Mouse (Mus musculus) forebrain, postnatal 0 days (tissue): ENCODE results near the gene Map4. TPM values are rescaled to one million over a fixed set of nuclear protein-coding genes. Genes with fewer than 3 reads are reported as not detected.

Source experiments
- ATAC-seq: fragments of 200-750 bp; cut with Nextera tagmentation; 2 replicates; pipeline ENCODE4 v1.8.0; 2017; ENCODE audit warnings: mild to moderate bottlenecking, moderate library complexity
- DNase-seq: peaks from one replicate; pipeline ENCODE4 v3.0.0-alpha.2; 2015
- H3K27ac ChIP-seq: fragments of 300-500 bp; sonication (generic); 2 replicates; pipeline ENCODE4 v1.5.1; 2014; ENCODE audit warnings: low read depth, mild to moderate bottlenecking, antibody characterized with exemption, low read length, moderate library complexity, mixed read lengths
- H3K27me3 ChIP-seq: fragments of 300-500 bp; sonication (generic); 2 replicates; pipeline ENCODE4 v1.6.1; 2014; ENCODE audit warnings: mild to moderate bottlenecking, low read length, mixed read lengths; ENCODE audit not compliant: insufficient read depth
- H3K36me3 ChIP-seq: fragments of 300-500 bp; sonication (generic); 2 replicates; pipeline ENCODE4 v1.6.1; 2014; ENCODE audit warnings: mild to moderate bottlenecking, moderate library complexity; ENCODE audit not compliant: insufficient read depth
- H3K4me1 ChIP-seq: fragments of 300-500 bp; sonication (generic); 2 replicates; pipeline ENCODE4 v1.6.1; 2014; ENCODE audit warnings: antibody characterized with exemption; ENCODE audit not compliant: insufficient read depth
- H3K4me2 ChIP-seq: fragments of 300-500 bp; sonication (generic); 2 replicates; pipeline ENCODE4 v1.6.1; 2014; ENCODE audit warnings: low read depth, mild to moderate bottlenecking, moderate library complexity
- H3K4me3 ChIP-seq: fragments of 300-500 bp; sonication (generic); 2 replicates; pipeline ENCODE4 v1.5.1; 2014; ENCODE audit warnings: low read depth, low read length, mixed read lengths
- H3K9ac ChIP-seq: fragments of 300-500 bp; sonication (generic); 2 replicates; pipeline ENCODE4 v1.6.1; 2014; ENCODE audit warnings: mild to moderate bottlenecking
- H3K9me3 ChIP-seq: fragments of 300-500 bp; sonication (generic); 2 replicates; pipeline ENCODE4 v1.6.1; 2016; ENCODE audit warnings: low read length
- CTCF ChIP-seq: sonication (generic); IDR thresholded peaks from 2 replicates; pipeline ENCODE4 v1.5.1; 2016; ENCODE audit warnings: antibody characterized with exemption, control low read depth, low read depth
- WGBS: fragments of 180-500 bp; shearing (Covaris S2); extraction: QIAGEN DNeasy Blood & Tissue Kit; methylation state at CpG from one replicate; pipeline ENCODE4 v1.1.7; 2014; 5-methylcytosine and 5-hydroxymethylcytosine counted together
- polyA plus RNA-seq: library from polyadenylated mRNA; unstranded; fragments of >200 nt; fragmentation: Nextera tagmentation; extraction: Ambion mirVana; gene quantifications from 2 replicates; pipeline ENCODE4 v1.2.1, GENCODE M21; 2015
- total RNA-seq: library from RNA; depleted of rRNA; stranded (reverse); fragments of >200 nt; gene quantifications from 2 replicates; pipeline ENCODE4 v1.2.3, GENCODE M21; 2014

The Map4 gene
- total and polyA plus RNA-seq, 2 experiments from 2014 or later: 201 to 237 TPM

DNA sequence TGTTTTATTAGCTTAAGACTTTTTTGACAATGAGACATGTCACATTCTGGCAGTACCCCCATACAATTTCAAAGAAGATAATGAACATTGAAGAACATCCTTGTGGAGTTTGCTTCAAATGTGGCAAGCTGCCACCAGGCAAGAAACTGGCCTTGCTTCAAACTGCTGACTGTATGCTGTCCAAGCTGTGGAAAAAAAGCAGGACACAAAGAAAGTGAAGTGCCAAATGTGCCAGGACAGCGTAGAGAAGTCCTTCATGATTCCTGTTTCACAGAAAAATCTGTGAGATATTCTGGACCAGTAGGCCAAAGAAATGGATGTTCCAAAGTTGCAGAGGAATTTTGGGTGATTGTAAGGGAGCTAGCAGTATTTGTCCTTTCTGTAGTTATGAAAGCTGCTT, 57.8 kb downstream of the Map4 start:
- no peak for TF ChIP-seq CTCF
- WGBS: 46% methylated on average over 1 of the region's 1 CpGs
- H3K27ac ChIP-seq: no peak overlapping the region
- H3K4me1 ChIP-seq: no peaks in the 10 kb centered on the region
- DNase-seq (peak; percentile 31), ATAC-seq (no peak)
- no peaks in the 10 kb centered on the region for H3K36me3 ChIP-seq
- H3K4me3 ChIP-seq: no peak overlapping the region
- H3K4me2 ChIP-seq: no peak overlapping the region
- no peak overlapping the region for H3K9ac ChIP-seq
- H3K9me3 ChIP-seq: no peaks in the 10 kb centered on the region
- H3K27me3 ChIP-seq: no peaks in the 10 kb centered on the region

DNA sequence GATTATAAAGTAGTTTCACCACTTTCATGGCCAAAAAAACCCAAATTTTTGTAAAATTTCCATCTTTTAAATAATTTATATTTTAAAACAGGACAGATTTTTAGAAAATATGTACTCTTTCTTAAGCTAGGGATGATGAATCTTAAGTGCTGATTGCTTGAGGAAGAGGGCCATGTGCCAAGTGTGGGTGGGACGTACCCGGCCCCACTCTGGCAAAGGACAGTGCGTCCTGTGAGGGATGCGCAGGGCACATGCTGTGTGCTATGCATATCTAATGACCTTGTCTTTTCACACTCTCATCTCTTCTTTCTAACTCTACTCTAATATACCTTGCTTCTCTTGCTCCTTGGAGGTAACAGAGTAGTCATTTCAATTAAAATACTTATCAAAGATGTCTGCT, 66.2 kb downstream of the Map4 start:
- peaks cover 6% of the 10 kb centered on the region; the same call in 1 of the 2 replicates for H3K36me3 ChIP-seq
- H3K4me3 ChIP-seq: no peak overlapping the region
- no peak overlapping the region for H3K27ac ChIP-seq
- no peaks in the 10 kb centered on the region for H3K4me1 ChIP-seq
- DNase-seq (no peak), ATAC-seq (no peak)
- TF ChIP-seq CTCF: no peak
- no peaks in the 10 kb centered on the region for H3K9me3 ChIP-seq
- no peak overlapping the region for H3K4me2 ChIP-seq
- no peaks in the 10 kb centered on the region for H3K27me3 ChIP-seq
- no peak overlapping the region for H3K9ac ChIP-seq
- 40% methylated on average over 4 of the region's 4 CpGs for WGBS

DNA sequence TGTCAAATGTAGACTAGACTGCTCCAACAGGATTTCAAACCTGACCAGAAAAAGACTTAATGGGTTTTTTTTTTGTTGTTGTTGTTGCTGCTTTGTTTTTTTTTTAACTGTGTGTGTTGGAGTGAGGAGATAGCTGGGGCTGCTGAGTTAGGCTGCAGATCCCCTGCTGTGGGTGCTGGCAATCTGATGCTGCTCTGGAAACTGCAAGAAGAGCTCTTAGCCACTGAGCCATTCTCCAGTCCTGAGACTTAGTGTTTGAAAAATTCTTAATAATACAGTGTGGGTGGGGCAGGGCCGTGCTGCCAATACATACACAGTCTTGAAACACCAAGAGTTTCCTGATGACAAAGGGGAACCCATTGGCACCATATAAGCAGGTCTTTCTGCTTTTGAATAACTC, 70.7 kb downstream of the Map4 start:
- WGBS: 13% methylated on average over 1 of the region's 1 CpGs
- H3K9ac ChIP-seq: no peak overlapping the region

DNA sequence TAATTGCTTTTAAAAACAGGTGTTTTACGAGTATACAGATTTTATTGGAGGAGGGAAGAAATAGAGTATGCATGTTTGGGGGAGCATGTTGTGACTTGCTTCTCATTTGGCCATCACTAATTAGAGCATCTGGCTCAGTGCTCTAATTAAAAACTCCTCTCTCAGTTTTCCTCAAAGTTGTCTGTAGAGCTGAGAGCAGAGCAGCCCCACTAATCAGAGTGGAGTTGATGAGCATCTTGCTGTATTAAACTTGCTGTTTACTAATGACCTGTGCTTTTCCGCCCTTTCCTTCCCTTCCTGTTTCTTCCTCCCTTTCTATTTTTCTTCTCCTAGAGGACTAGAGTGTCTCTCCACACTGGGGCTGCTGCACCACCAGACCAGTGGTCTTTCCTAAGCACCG, 71.2 kb downstream of the Map4 start:
- Histone ChIP-seq H3K4me3 (no peak overlapping the region), H3K27ac (no peak overlapping the region), H3K36me3 (peaks cover 6% of the 10 kb centered on the region; the same call in 1 of the 2 replicates), H3K4me1 (no peaks in the 10 kb centered on the region), H3K27me3 (no peaks in the 10 kb centered on the region), H3K4me2 (no peak overlapping the region), H3K9me3 (no peaks in the 10 kb centered on the region), H3K9ac (no peak overlapping the region)
- peak; percentile 58; the same call in 1 of the 2 replicates for ATAC-seq
- WGBS: 34% methylated on average over 3 of the region's 3 CpGs
- peak; percentile 5 for DNase-seq
- no peak for TF ChIP-seq CTCF

More for the DNA sequence above, 70.7 kb downstream of the Map4 start:
- DNase-seq (peak; percentile 5), ATAC-seq (no peak)
- TF ChIP-seq CTCF: no peak
- no peaks in the 10 kb centered on the region for H3K4me1 ChIP-seq
- no peak overlapping the region for H3K4me3 ChIP-seq
- peaks cover 6% of the 10 kb centered on the region; the same call in 1 of the 2 replicates for H3K36me3 ChIP-seq
- no peaks in the 10 kb centered on the region for H3K27me3 ChIP-seq
- H3K27ac ChIP-seq: no peak overlapping the region
- H3K9me3 ChIP-seq: no peaks in the 10 kb centered on the region
- H3K4me2 ChIP-seq: no peak overlapping the region

DNA sequence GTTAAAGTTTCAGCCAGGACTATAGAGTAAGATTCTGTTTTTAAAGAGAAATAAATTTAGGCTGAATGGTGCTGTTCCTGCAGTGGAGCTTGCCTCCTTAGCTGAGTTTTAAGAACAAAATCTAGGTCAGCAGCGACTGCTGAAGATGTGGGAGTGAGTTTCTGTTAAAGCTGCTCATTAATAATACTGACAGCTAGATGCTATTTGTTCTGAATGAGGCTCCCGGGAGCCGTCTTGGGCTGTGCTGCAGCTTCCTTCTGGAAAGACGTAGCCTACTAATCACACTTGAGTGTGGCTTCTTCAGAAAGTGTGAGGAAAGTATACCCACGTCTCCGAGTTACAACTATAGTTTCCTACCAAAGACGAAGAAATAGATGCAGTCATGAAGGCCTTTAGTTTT, 88.0 kb downstream of the Map4 start:
- Histone ChIP-seq H3K27ac (no peak overlapping the region), H3K4me1 (no peaks in the 10 kb centered on the region), H3K36me3 (no peaks in the 10 kb centered on the region), H3K27me3 (no peaks in the 10 kb centered on the region), H3K4me3 (no peak overlapping the region), H3K9ac (no peak overlapping the region), H3K9me3 (no peaks in the 10 kb centered on the region), H3K4me2 (no peak overlapping the region)
- ATAC-seq: no peak
- DNase-seq: no peak
- 39% methylated on average over 7 of the region's 7 CpGs for WGBS
- TF ChIP-seq CTCF: no peak

DNA sequence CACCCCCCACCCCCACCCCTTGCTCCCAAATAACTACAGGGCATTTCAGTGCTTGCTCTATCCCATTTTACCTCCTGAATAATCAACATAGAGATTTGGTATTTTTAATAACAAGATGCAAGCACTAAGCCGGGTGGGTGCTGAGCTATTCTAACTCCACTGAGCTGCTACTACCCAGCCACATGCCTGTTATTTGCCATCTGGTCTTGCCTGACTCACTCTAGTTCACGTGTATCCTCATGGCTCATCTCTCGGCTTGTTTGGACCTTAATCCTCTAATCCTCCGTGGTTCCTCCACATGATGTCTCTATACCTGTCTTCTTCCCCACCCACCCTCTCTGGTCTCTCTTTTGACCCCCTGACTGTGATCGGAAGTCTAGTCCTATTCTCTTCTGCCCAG, 89.1 kb downstream of the Map4 start:
- no peak overlapping the region for H3K27ac ChIP-seq
- no peak overlapping the region for H3K4me2 ChIP-seq
- DNase-seq (no peak), ATAC-seq (no peak)
- no peaks in the 10 kb centered on the region for H3K9me3 ChIP-seq
- no peak overlapping the region for H3K4me3 ChIP-seq
- WGBS: 65% methylated on average over 5 of the region's 5 CpGs
- no peaks in the 10 kb centered on the region for H3K36me3 ChIP-seq
- no peaks in the 10 kb centered on the region for H3K27me3 ChIP-seq
- no peak for TF ChIP-seq CTCF
- H3K9ac ChIP-seq: no peak overlapping the region
- H3K4me1 ChIP-seq: no peaks in the 10 kb centered on the region

DNA sequence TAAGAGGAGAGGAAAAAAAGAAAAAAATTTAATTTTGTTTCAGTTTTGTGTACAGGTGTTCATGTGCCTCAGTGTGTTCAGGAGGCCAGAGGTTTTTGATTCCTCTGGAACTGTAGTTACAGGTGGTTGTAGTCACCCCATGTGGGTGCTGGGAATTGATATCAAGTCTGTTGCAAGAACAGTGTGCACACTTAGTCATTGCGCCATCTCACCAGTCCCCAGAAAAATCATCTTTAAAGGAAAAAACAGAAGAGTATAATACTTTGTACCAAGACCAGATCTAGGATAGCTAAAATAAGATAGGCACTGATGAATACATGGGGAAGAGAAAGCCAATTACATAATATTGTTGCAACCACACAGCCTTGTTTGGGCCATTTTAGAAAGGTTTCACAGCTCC, 90.2 kb downstream of the Map4 start:
- 0 out of 2 replicates have a peak, but pooled peaks cover 5% of the 10 kb centered on the region for H3K36me3 ChIP-seq
- TF ChIP-seq CTCF: no peak
- 100% methylated on average over 1 of the region's 1 CpGs for WGBS
- no peak overlapping the region for H3K27ac ChIP-seq
- DNase-seq: no peak
- ATAC-seq: no peak
- H3K4me2 ChIP-seq: no peak overlapping the region
- no peaks in the 10 kb centered on the region for H3K4me1 ChIP-seq
- H3K9ac ChIP-seq: no peak overlapping the region
- no peaks in the 10 kb centered on the region for H3K9me3 ChIP-seq
- H3K27me3 ChIP-seq: no peaks in the 10 kb centered on the region
- H3K4me3 ChIP-seq: no peak overlapping the region
